Mouse (Mus musculus) E14TG2a.4 (cell line): ENCODE measurements at regions not wholly inside any gene's neighbourhood (a gene's known extent, or its start where the extent isn't known, plus 50 kb on each side); places are given as distances from the start of the nearest gene placed in this dataset.

Experiments
- CTCF ChIP-seq: conservative IDR thresholded peaks from 2 replicates; pipeline ENCODE4 v1.5.1; 2014; ENCODE audit warnings: low read length
- NANOG ChIP-seq: IDR thresholded peaks from 2 replicates; pipeline ENCODE4 v1.6.1; 2014; ENCODE audit warnings: borderline replicate concordance, low read length, mixed read lengths
- POU5F1 ChIP-seq: IDR thresholded peaks from 2 replicates; pipeline ENCODE4 v1.6.1; 2014; ENCODE audit warnings: low read length, borderline replicate concordance

GRCm38 (mm10) chr11:31574941-31575340 lies 96.7 kb downstream of the Bod1 start:
- TF ChIP-seq CTCF, result no peak
- TF ChIP-seq POU5F1, result no peak
- TF ChIP-seq NANOG, result no peak
